Mouse (Mus musculus) intestine, postnatal 0 days (tissue): ENCODE measurements around the gene Baiap2l2. TPM values are rescaled to one million over a fixed set of nuclear protein-coding genes. Genes with fewer than 3 reads are reported as not detected.
"Not testable (repeated sequence)": the region's sequence is repeated elsewhere in the genome, so short reads cannot be mapped to it uniquely, and the experiment has no call there.

Experiments
- ATAC-seq: fragments of 200-750 bp; cut with Nextera tagmentation; 2 replicates; pipeline ENCODE4 v1.8.0; 2017; ENCODE audit warnings: mild to moderate bottlenecking, moderate TSS enrichment, moderate library complexity
- H3K27ac ChIP-seq: fragments of 300-500 bp; sonication (generic); 2 replicates; pipeline ENCODE4 v1.5.1; 2014; ENCODE audit warnings: mild to moderate bottlenecking, low read depth, low read length, moderate library complexity
- H3K27me3 ChIP-seq: fragments of 300-500 bp; sonication (generic); replicated peaks from 2 replicates; pipeline ENCODE4 v1.6.1; 2014; ENCODE audit warnings: low read length, mixed read lengths; ENCODE audit not compliant: control insufficient read depth, insufficient read depth
- H3K36me3 ChIP-seq: fragments of 300-500 bp; sonication (generic); 2 replicates; pipeline ENCODE4 v1.6.1; 2014; ENCODE audit warnings: mild to moderate bottlenecking, moderate library complexity; ENCODE audit not compliant: control insufficient read depth, insufficient read depth
- H3K4me1 ChIP-seq: fragments of 300-500 bp; sonication (generic); replicated peaks from 2 replicates; pipeline ENCODE4 v1.6.1; 2014; ENCODE audit warnings: antibody characterized with exemption, low read length, mixed read lengths; ENCODE audit not compliant: control insufficient read depth, insufficient read depth
- H3K4me2 ChIP-seq: fragments of 300-500 bp; sonication (generic); replicated peaks from 2 replicates; pipeline ENCODE4 v1.6.1; 2014; ENCODE audit warnings: low read depth, mild to moderate bottlenecking, moderate library complexity
- H3K4me3 ChIP-seq: fragments of 300-500 bp; sonication (generic); 2 replicates; pipeline ENCODE4 v1.5.1; 2014; ENCODE audit warnings: low read depth, low read length
- H3K9ac ChIP-seq: fragments of 300-500 bp; sonication (generic); 2 replicates; pipeline ENCODE4 v1.6.1; 2014; ENCODE audit warnings: mild to moderate bottlenecking, low read depth, low read length
- H3K9me3 ChIP-seq: fragments of 300-500 bp; sonication (generic); 2 replicates; pipeline ENCODE4 v1.6.1; 2016; ENCODE audit warnings: mixed run types; ENCODE audit not compliant: control insufficient read depth
- CTCF ChIP-seq: sonication (generic); IDR thresholded peaks from 2 replicates; pipeline ENCODE4 v1.5.1; 2016; ENCODE audit warnings: low read depth, mild to moderate bottlenecking, control low read depth, antibody characterized with exemption, moderate library complexity
- WGBS: fragments of 180-500 bp; shearing (Covaris S2); extraction: QIAGEN DNeasy Blood & Tissue Kit; methylation state at CpG from one replicate; pipeline ENCODE4 v1.1.7; 2014; 5-methylcytosine and 5-hydroxymethylcytosine counted together
- polyA plus RNA-seq: library from polyadenylated mRNA; unstranded; fragments of >200 nt; fragmentation: Nextera tagmentation; extraction: Ambion mirVana; gene quantifications from 2 replicates; pipeline ENCODE4 v1.2.1, GENCODE M21; 2015

Baiap2l2 gene
- polyA plus RNA-seq, 1 experiment from 2014 or later: 19.3 TPM

- no peak overlapping the region for H3K9ac ChIP-seq
- H3K27ac ChIP-seq: no peak overlapping the region; the same call in 1 of the 2 replicates
- WGBS: 17% methylated on average over 10 of the region's 10 CpGs
Measured at GRCm38 (mm10) chr15:79243234-79244042, 41.9 kb downstream of the Baiap2l2 start.

GRCm38 (mm10) chr15:79242574-79243233, 42.6 kb downstream of the Baiap2l2 start:
- no peak overlapping the region for H3K9ac ChIP-seq
- no peak overlapping the region for H3K4me3 ChIP-seq
- ATAC-seq: peak; percentile 28
- no peaks in the 10 kb centered on the region for H3K27me3 ChIP-seq
- no peaks in the 10 kb centered on the region for H3K4me1 ChIP-seq
- 71% methylated on average over 13 of the region's 13 CpGs for WGBS
- H3K4me2 ChIP-seq: no peak overlapping the region
- peaks cover 66% of the 10 kb centered on the region for H3K36me3 ChIP-seq
- no peak for TF ChIP-seq CTCF
- H3K27ac ChIP-seq: no peak overlapping the region; the same call in 1 of the 2 replicates
- no peaks in the 10 kb centered on the region for H3K9me3 ChIP-seq

More at GRCm38 (mm10) chr15:79243234-79244042, 41.9 kb downstream of the Baiap2l2 start:
- H3K4me1 ChIP-seq: no peaks in the 10 kb centered on the region
- H3K4me3 ChIP-seq: no peak overlapping the region
- H3K36me3 ChIP-seq: peaks cover 68% of the 10 kb centered on the region
- TF ChIP-seq CTCF: peak; percentile 100
- H3K4me2 ChIP-seq: no peak overlapping the region
- H3K27me3 ChIP-seq: no peaks in the 10 kb centered on the region
- ATAC-seq: peak; percentile 90
- no peaks in the 10 kb centered on the region for H3K9me3 ChIP-seq

DNA sequence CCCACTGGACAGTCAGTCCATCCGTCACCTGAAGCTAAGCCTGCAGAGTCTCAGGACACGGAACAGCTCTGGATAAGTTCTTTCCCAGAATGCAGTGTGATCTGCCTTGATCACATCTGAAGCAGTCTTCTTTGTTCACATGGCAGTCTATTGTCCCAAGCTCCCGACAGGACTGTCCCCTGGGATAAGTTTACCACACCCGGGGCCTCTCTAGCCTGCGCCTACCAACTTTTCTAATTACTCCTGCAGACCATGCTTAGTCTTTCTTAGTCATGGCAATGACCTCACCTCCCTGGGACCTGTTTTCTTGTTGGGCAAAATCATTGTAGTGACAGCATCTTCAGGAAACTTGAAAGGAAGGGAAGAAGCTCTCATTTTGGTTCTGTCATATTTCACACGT, 47.3 kb downstream of the Baiap2l2 start:
- ATAC-seq: no peak
- Histone ChIP-seq H3K27me3 (no peaks in the 10 kb centered on the region), H3K9ac (no peak overlapping the region), H3K36me3 (peaks cover 44% of the 10 kb centered on the region), H3K4me3 (no peak overlapping the region), H3K9me3 (no peaks in the 10 kb centered on the region), H3K4me2 (no peak overlapping the region), H3K27ac (no peak overlapping the region), H3K4me1 (0 out of 2 replicates have a peak, but pooled peaks cover 4% of the 10 kb centered on the region)
- WGBS: 79% methylated on average over 6 of the region's 6 CpGs
- no peak for TF ChIP-seq CTCF

GRCm38 (mm10) chr15:79235268-79235667, 50.1 kb downstream of the Baiap2l2 start:
- no peak overlapping the region for H3K4me3 ChIP-seq
- H3K4me1 ChIP-seq: 0 out of 2 replicates have a peak, but pooled peaks cover 4% of the 10 kb centered on the region
- ATAC-seq: peak; percentile 33; the same call in 1 of the 2 replicates
- 60% methylated on average over 9 of the region's 9 CpGs for WGBS
- H3K36me3 ChIP-seq: peaks cover 38% of the 10 kb centered on the region
- no peak overlapping the region for H3K9ac ChIP-seq
- no peaks in the 10 kb centered on the region for H3K9me3 ChIP-seq
- H3K27me3 ChIP-seq: no peaks in the 10 kb centered on the region
- peak overlapping the region; percentile 76; the same call in 1 of the 2 replicates for H3K27ac ChIP-seq
- TF ChIP-seq CTCF: no peak
- H3K4me2 ChIP-seq: no peak overlapping the region

DNA sequence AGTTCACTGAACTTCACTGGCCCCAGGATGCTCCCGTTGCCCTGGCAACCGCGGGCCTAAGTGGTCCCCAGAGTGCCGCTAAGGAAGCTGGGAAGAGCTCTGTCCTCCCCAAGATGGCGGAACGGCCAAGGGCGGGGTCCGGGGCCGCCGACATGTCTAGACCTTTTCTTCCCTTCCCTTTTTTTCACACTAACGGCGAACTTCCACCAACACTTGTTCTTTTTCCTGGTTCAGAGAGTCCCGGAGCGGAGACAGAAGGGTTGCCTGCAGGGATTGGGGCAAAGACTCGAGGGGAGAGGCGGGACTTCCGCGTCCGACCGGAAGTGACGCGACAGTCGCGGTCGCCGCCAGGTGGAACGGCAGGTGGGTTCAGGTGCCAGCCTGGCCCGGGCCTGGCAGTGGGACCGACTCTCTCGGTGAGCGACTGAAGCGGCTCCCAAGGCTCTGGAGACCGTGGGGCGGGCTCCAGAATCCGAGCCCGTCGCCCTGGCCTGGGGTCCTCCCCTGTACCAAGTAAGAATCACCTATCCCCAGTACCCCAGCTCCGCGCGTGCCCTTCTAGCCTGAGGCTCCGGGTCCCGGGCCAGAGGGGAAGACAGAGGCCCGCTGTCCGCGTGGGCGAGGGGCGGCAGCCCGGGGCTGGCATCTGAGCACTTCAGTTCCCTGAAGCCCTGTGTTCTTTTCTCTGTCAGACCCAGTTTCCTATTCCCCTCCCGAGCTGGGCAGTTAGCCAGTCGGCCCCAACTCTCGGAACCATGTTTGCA, 56.1 kb downstream of the Baiap2l2 start, which contains the start of the genes Pick1 and Gm49486:
Gene Pick1, plus strand, starts transcription at position 116 of the 764 bp plus-strand sequence.
Gene Gm49486, plus strand, starts transcription at position 334 of the 764 bp plus-strand sequence.
- H3K36me3 ChIP-seq: peaks cover 13% of the 10 kb centered on the region
- H3K27ac ChIP-seq: peak within 1 kb of the TSS; percentile 97
- H3K4me1 ChIP-seq: 0 out of 2 replicates have a peak, but pooled peaks cover 5% of the 10 kb centered on the region
- 1% methylated on average over 51 of the region's 51 CpGs for WGBS
- H3K9ac ChIP-seq: peak within 1 kb of the TSS; percentile 81
- peak; percentile 85 for ATAC-seq
- TF ChIP-seq CTCF: peak; percentile 33; the same call in 1 of the 2 replicates
- H3K4me2 ChIP-seq: peak within 1 kb of the TSS; percentile 100
- H3K4me3 ChIP-seq: peak within 1 kb of the TSS; percentile 61
- H3K9me3 ChIP-seq: no peaks in the 10 kb centered on the region
- no peaks in the 10 kb centered on the region; the same call in 1 of the 2 replicates for H3K27me3 ChIP-seq

DNA sequence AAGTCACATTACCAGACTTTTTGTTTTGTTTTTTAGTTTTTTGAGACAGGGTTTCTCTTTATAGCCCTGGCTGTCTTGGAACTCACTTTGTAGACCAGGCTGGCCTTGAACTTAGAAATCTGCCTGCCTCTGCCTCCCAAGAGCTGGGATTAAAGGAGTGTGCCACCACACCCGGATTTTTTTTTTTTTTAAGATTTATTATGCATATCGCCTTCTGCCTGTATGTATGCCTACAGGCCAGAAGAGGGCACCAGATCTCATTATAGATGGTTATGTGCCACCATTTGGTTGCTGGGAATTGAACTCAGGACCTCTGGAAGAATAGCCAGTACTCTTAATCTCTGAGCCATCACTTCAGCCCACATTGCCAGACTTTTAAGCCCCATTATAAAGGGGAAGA, 59.6 kb downstream of the Baiap2l2 start:
- H3K27me3 ChIP-seq, H3K36me3 ChIP-seq, H3K4me2 ChIP-seq, H3K9me3 ChIP-seq, H3K27ac ChIP-seq, H3K9ac ChIP-seq, H3K4me3 ChIP-seq, ATAC-seq, H3K4me1 ChIP-seq: not testable (repeated sequence)
- 62% methylated on average over 2 of the region's 2 CpGs for WGBS
